Mouse (Mus musculus): ENCODE results near the gene Anks1.

DNA sequence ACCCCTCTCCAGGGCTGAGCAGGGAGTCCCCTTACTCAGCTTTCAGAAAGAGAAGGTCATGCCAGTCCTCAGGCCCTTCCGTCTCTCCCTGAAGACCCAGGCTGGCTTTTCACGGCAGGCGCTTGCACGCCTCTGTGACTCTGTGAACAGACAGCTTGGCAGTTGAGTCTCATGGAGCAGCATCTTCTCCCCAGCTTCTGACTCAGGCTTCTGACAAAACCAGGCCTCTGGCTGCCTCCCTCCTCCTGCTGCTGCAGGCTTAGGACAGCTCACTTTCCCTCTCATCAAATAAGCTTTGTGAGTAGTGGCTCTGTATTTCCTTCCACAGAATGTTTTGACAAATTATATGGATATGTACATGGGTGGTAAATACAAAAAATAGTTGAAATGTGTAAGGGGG lies 91.3 kb downstream of the Anks1 start:
- TF ChIP-seq CTCF (IDR thresholded peaks at IDR 0.05; ENCODE audit: low read depth, low read length), result no peak
- TF ChIP-seq GATA1 (IDR thresholded peaks at IDR 0.05; ENCODE audit: borderline replicate concordance, low read length), result no peak
- TF ChIP-seq TAL1 (conservative IDR thresholded peaks at IDR 0.05; ENCODE audit: low read depth, low read length), result no peak
- TF ChIP-seq GATA2 (IDR thresholded peaks at IDR 0.05; ENCODE audit: borderline replicate concordance, low read depth, low read length), result no peak
